Mouse (Mus musculus): ENCODE measurements at regions not wholly inside any gene's neighbourhood (a gene's known extent, or its start where the extent isn't known, plus 50 kb on each side); places are given as distances from the start of the nearest gene placed in this dataset.

DNA sequence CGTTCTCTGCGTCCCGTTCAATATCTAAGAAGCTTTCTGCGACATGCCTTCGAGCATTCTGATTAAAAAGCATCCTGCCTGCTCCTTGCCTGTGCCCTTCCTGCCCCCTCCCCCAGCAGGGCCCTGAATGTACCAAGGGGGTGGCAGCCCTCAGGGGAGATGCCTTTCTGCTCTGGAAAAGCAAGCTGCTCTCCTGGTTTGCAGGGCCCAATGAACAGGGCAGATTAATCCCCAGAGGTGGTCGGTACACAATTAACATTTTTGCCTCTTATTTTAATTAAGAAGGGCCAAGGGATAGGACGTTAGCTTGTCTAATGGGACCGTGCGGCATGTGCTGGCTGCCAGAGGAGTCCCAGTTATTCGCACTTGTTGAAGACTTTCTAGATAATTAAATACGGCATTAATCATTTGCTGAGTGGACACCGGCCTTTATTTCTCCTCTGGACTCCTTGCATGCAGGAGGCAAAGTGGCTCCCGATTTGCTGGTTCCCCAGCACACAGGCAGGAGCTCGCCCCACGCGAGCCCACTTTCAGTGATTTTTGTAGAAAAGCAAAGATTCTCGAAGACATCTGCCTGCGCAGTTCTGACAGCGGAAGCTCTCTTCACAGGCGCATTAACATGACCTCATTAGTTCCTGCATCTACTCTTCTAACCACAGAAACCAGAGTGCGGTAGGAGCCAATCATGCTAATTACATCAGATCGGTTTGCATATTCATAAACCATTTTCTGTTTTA lies 336.8 kb upstream of the 4930535I16Rik start:
- no peak for DNase-seq (ENCODE audit: low read depth, low spot score)

- DNase-seq (ENCODE audit: low read depth, low spot score) = no peak
These were observed 323.8 kb upstream of the 4930535I16Rik start for GRCm38 (mm10) chr4:124241600-124241999.

DNA sequence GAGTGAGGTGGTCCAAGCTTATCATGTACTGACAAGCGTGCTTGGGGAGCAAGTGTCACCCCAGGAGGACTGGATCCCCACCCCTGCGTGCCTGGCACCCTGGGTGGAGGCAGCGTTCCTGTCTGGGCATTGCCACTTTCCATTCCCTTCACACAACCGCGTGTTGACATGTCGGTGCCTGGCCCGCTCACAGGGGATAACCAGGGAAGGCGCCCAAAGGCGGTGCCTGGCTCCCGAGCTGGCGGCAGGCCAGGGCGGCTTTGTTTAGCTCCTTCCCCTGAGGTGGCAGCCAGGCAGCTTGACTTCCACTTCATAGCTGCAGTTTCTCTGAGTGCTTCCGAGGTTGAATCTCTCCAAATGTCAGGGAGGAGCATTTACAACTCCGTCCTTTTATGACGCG lies 318.7 kb upstream of the 4930535I16Rik start:
- no peak for DNase-seq (ENCODE audit: low read depth, low spot score)

DNA sequence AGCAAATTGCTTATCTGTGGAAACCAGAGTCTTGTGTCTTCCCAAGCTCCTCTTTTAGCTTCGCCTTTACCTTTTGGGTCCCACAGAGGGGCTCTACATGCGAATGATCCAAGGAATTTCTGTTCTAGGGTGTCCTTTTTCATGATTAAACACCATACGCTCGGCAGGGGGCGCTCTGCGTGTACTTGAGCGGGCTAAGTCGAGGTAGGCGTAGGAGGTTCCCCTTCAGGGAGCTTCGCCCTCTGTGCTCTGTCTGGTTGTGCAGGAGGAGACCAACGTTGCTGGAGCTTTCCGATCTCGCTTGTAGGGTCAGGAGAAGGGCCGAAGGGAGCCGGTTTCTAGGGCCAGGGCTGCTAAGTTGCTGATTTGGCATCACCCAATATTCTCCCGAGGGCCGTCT lies 310.7 kb upstream of the 4930535I16Rik start:
- DNase-seq (ENCODE audit: low read depth, low spot score) = peak; percentile 79

GRCm38 (mm10) chr4:124223646-124224500 lies 306.1 kb upstream of the 4930535I16Rik start:
- no peak for DNase-seq (ENCODE audit: low read depth, low spot score)

- DNase-seq (ENCODE audit: low read depth, low spot score) = no peak
These were observed 303.9 kb upstream of the 4930535I16Rik start for GRCm38 (mm10) chr4:124221736-124222135.

- DNase-seq (ENCODE audit: low read depth, low spot score) = no peak
These were observed 299.4 kb upstream of the 4930535I16Rik start for GRCm38 (mm10) chr4:124217206-124217605.

DNA sequence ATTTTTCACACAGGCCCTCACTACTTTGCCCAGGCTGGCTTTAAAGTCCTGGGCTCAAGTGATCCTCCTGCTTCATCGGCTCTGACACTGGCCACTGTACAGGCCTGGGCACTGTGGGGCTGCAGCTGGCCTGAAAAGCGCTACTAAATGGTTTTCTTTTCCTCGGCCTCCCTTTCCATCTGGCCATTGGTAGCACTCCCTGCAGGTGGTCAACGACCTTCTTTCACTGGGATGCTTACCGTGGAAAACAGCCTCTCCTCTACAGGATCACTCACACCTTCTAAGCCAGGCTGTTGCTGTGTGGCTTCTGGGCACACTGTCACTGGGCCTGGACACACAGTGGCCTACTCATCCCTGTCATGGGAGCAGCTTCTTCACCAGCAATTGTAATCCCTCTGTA lies 298.5 kb upstream of the 4930535I16Rik start:
- DNase-seq (ENCODE audit: low read depth, low spot score) = no peak

GRCm38 (mm10) chr4:124215077-124215476 lies 297.3 kb upstream of the 4930535I16Rik start:
- DNase-seq (ENCODE audit: low read depth, low spot score) = no peak

GRCm38 (mm10) chr4:124210103-124210502 lies 292.3 kb upstream of the 4930535I16Rik start:
- no peak for DNase-seq (ENCODE audit: low read depth, low spot score)

DNA sequence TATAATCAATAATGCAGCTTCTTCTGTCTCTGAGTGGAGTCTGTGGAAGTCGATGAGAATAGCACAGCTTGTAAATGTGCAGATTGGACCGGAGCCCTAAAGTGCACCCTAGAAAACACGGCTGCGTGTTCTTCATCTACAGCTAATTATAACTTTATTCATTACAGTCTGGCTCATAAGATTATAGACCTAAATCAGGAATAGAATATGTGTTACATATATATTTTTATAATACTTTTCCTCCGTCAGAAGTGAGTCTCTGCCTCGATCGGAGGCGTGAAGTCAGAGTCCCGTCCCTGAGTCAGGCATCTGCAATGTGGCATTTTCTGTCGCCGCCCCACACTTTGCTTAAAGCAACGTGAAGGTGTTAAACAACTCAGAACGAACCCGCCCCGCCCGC lies 288.7 kb upstream of the 4930535I16Rik start:
- DNase-seq (ENCODE audit: low read depth, low spot score) = no peak

DNA sequence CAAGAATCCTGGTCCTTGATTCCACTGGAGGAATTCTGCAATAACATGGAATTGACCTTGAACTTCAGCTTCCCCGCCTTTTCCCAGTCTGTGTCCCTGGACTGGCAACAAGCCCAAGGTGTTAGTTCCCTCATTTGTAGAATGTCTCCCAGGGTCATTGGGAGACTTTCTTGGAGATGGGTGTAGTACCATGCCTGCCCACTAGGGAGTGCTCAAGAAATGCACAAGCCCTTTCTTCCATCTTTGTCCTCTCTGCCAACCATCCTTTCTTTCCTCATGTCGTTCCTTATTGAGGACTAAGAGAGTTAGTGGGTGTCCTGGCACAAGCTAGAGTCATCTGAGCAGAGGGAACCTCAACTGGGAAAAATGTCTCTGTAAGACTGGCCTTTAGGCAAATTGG lies 285.9 kb upstream of the 4930535I16Rik start:
- DNase-seq (ENCODE audit: low read depth, low spot score) = peak; percentile 68

GRCm38 (mm10) chr4:124199884-124200844 lies 282.3 kb upstream of the 4930535I16Rik start:
- DNase-seq (ENCODE audit: low read depth, low spot score) = no peak

DNA sequence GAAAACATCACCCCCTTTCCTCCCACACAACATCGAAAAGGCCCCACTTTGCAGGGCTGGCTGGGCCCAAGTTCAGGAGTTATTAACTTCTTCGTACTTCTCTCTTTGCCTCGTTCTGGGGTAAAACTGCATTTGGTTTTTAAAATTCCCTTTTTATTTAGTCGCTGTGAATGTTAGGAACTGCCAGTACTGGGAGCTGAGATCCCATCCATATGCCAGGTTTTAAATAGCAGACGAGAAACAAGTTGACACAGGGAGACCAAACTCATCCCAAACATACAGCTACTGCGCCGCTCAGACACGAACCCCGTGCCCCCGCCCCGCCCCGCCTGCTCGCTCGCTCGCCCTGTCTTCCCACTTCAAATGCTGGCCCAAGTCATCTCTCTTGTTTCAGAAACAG lies 281.0 kb upstream of the 4930535I16Rik start:
- no peak for DNase-seq (ENCODE audit: low read depth, low spot score)

- no peak for DNase-seq (ENCODE audit: low read depth, low spot score)
These were observed 278.9 kb upstream of the 4930535I16Rik start for GRCm38 (mm10) chr4:124196711-124197110.

GRCm38 (mm10) chr4:124193059-124193721 lies 275.4 kb upstream of the 4930535I16Rik start:
- no peak for DNase-seq (ENCODE audit: low read depth, low spot score)

GRCm38 (mm10) chr4:124190775-124191174 lies 273.0 kb upstream of the 4930535I16Rik start:
- no peak for DNase-seq (ENCODE audit: low read depth, low spot score)

DNA sequence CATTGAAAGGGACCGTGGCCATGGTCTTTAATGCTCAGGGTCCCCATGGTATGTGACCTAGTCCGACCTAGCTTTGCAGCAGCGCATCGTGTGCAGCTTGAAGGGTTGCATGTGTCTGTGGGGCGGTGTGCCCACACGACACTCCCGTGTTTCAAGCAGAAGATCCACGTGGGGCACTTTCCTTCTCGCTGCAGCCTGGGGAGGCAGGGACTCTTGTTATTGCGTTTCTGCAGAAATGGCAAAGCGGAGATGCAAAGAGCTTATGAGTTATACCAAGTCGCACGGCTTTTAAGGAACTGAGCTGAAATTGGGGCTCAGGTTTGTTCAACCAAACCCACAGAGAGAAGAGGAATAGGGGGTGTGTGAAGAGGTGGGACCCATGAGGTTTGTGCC lies 272.2 kb upstream of the 4930535I16Rik start:
- no peak for DNase-seq (ENCODE audit: low read depth, low spot score)

DNA sequence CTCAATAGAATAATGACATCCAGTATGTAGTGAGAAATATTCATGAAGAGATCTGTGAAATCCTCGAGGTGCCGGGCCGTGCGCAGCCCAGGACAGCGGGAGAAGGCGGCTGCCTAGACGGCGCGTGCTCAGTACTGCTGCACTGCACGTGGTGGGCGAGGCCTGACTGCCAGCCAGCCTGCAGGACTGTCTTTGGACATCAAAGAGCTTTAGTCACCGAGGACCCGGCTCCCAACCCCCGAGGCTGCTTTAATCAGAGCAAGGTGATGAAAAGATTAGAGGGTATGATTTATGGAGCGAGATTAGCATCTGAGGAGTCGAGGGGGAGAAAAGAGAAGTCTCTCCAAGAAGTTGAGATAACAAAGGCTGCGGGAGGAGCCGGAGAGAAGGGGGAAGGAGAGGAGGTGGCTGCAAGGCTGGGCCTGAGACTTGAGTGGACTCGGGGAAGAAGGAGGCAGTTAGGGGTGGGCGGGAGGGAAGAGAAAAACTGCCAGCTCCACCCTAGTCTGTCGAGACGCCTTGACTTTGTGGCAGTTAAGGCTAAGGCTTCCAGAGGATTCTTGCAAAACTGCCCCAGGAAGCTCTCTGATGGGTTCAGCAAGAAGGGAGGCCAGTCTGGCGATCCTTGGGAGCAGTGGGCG lies 271.6 kb upstream of the 4930535I16Rik start:
- DNase-seq (ENCODE audit: low read depth, low spot score) = no peak

- no peak for DNase-seq (ENCODE audit: low read depth, low spot score)
These were observed 269.3 kb upstream of the 4930535I16Rik start for GRCm38 (mm10) chr4:124187108-124187507.

- no peak for DNase-seq (ENCODE audit: low read depth, low spot score)
These were observed 263.5 kb upstream of the 4930535I16Rik start for GRCm38 (mm10) chr4:124181335-124181734.

Measured in ES-CJ7 (cell line).